Mouse (Mus musculus): ENCODE results near the gene Reg4. TPM values are rescaled to one million over a fixed set of nuclear protein-coding genes. Genes with fewer than 3 reads are reported as not detected.

The Reg4 gene
- polyA plus RNA-seq, 1 experiment from 2014 or later, result not detected

DNA sequence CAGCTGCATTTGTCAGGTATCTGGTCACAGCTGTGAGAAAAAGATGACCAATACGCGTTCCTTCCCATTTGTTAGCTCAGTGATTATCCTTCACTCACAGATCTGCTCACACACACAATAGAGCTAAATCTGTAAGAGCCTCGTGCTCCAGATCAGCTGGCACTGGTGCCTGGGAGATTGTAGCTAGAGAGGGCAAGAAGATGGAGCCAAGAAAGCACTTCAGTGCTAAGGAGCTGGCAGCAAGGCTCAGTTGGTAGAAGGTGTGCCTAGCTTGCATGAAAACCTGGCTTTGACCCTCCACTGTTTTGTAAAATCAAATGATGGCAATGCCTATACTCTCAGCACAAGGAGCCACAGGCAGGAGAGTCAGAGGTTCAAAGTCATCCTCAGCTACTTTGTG, 5.8 kb downstream of the Reg4 start:
- Histone ChIP-seq H3K9me3 (ENCODE audit: control insufficient read depth, low read length) (no peaks in the 10 kb centered on the region), H3K27ac (no peak overlapping the region), H3K36me3 (replicated peaks; ENCODE audit: control insufficient read depth, insufficient read depth) (no peaks in the 10 kb centered on the region), H3K4me3 (replicated peaks; ENCODE audit: low read length) (no peak overlapping the region), H3K27me3 (ENCODE audit: control insufficient read depth, insufficient read depth, low read length) (no peaks in the 10 kb centered on the region), H3K4me1 (replicated peaks; ENCODE audit: control insufficient read depth, insufficient read depth, low read length) (no peaks in the 10 kb centered on the region), H3K9ac (no peak overlapping the region), H3K4me2 (replicated peaks) (no peak overlapping the region)
- WGBS, result 74% methylated on average over 3 of the region's 3 CpGs
- ATAC-seq (ENCODE audit: low FRiP score) (no peak), DNase-seq (ENCODE audit: low spot score) (no peak)

DNA sequence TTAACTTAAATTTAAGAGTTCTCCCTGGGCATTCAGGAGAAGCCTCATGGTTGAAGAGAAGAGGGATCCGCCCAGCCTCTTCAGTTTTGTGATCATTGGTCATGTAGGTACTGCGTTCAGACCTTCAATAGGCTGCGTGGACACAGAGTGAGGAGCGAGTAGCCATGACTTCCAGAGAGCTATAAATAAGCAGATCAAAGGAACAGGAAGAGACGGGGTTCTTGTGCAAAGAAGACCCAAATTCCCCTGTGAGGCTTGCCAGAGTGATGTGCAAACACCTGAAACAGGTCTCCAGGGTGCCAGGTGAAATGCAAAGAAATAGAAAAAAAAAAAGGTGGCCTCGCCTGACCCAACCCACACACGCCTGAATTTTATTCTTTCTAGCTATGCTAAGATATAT, 8.0 kb downstream of the Reg4 start:
- H3K9me3 ChIP-seq (ENCODE audit: control insufficient read depth, low read length), result no peaks in the 10 kb centered on the region
- no peak overlapping the region for H3K4me2 ChIP-seq (replicated peaks)
- H3K4me3 ChIP-seq (replicated peaks; ENCODE audit: low read length), result no peak overlapping the region
- H3K4me1 ChIP-seq (replicated peaks; ENCODE audit: control insufficient read depth, insufficient read depth, low read length), result no peaks in the 10 kb centered on the region
- no peak for DNase-seq (ENCODE audit: low spot score)
- H3K9ac ChIP-seq, result no peak overlapping the region
- 84% methylated on average over 7 of the region's 7 CpGs for WGBS
- H3K27me3 ChIP-seq (ENCODE audit: control insufficient read depth, insufficient read depth, low read length), result no peaks in the 10 kb centered on the region
- no peaks in the 10 kb centered on the region for H3K36me3 ChIP-seq (replicated peaks; ENCODE audit: control insufficient read depth, insufficient read depth)
- H3K27ac ChIP-seq, result no peak overlapping the region
- no peak for ATAC-seq (ENCODE audit: low FRiP score)

DNA sequence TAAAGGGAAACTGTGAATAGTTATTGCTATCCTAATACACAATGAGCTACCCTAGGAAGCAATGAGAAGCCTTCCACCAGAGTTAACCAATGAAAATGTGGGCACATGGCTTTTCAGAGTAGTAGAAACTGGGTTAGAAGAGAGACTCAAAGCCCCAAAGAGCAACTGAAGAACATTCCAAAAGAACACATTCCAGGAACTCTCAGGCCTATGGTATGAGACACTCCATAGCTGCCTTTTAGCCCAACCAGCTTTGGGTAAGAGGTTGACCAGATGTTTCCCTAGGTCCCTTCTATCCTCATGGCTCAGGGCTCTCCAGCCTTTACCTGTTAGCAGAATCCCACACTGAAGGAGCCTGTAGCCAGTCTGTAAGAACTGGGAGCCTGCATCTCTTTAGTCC, 11.5 kb downstream of the Reg4 start:
- Histone ChIP-seq H3K9me3 (ENCODE audit: control insufficient read depth, low read length) (no peaks in the 10 kb centered on the region), H3K9ac (no peak overlapping the region), H3K4me1 (replicated peaks; ENCODE audit: control insufficient read depth, insufficient read depth, low read length) (no peaks in the 10 kb centered on the region), H3K27ac (no peak overlapping the region), H3K27me3 (ENCODE audit: control insufficient read depth, insufficient read depth, low read length) (no peaks in the 10 kb centered on the region), H3K4me3 (replicated peaks; ENCODE audit: low read length) (no peak overlapping the region), H3K4me2 (replicated peaks) (no peak overlapping the region), H3K36me3 (replicated peaks; ENCODE audit: control insufficient read depth, insufficient read depth) (no peaks in the 10 kb centered on the region)
- DNase-seq (ENCODE audit: low spot score) (no peak), ATAC-seq (ENCODE audit: low FRiP score) (no peak)

DNA sequence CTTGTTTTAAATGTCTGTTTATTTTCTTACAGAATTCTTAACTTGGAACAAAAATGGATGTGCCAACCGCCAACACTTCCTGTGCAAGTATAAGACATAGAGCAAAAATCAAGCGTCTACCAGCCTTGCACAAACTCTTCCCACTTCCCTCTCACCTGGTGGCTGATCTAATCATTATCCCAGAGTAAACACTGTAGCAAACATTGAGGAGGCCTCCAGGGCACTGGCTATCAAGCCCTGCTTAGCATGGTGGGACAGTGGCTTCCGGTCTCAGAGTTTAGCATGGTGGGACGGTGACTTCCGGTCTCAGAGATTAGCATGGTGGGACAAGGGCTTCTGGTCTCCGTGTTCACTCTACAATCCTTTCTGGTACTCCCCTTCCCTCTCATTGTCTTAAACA, 14.3 kb downstream of the Reg4 start:
- no peak overlapping the region for H3K9ac ChIP-seq
- H3K4me3 ChIP-seq (replicated peaks; ENCODE audit: low read length), result no peak overlapping the region
- no peak for ATAC-seq (ENCODE audit: low FRiP score)
- H3K4me2 ChIP-seq (replicated peaks), result no peak overlapping the region
- H3K9me3 ChIP-seq (ENCODE audit: control insufficient read depth, low read length), result no peaks in the 10 kb centered on the region
- no peak overlapping the region for H3K27ac ChIP-seq
- H3K36me3 ChIP-seq (replicated peaks; ENCODE audit: control insufficient read depth, insufficient read depth), result no peaks in the 10 kb centered on the region
- 91% methylated on average over 6 of the region's 6 CpGs for WGBS
- DNase-seq (ENCODE audit: low spot score), result no peak
- no peaks in the 10 kb centered on the region for H3K4me1 ChIP-seq (replicated peaks; ENCODE audit: control insufficient read depth, insufficient read depth, low read length)
- H3K27me3 ChIP-seq (ENCODE audit: control insufficient read depth, insufficient read depth, low read length), result no peaks in the 10 kb centered on the region

DNA sequence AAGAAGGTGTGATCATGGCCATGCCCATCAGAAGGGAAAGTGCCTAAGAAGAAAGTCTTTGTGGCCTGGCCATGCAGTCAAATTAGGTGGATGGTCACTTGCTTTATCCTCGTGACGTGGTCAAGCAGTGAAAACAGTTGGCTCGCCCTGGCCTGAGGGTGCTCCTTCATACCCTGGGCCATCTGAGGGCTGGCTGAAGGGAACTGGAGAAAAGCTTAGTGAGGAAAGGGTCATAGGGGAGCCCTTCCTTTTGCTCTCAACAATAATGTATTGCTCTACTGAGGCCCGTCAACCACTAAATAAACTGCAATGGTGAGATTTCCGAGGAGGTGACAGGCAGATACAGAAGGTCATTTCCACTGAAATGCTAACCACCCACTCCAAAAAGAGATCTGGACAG, 15.3 kb downstream of the Reg4 start:
- ATAC-seq (ENCODE audit: low FRiP score), result no peak
- no peak overlapping the region for H3K9ac ChIP-seq
- no peak overlapping the region for H3K4me3 ChIP-seq (replicated peaks; ENCODE audit: low read length)
- H3K27ac ChIP-seq, result no peak overlapping the region
- H3K36me3 ChIP-seq (replicated peaks; ENCODE audit: control insufficient read depth, insufficient read depth), result no peaks in the 10 kb centered on the region
- DNase-seq (ENCODE audit: low spot score), result no peak
- no peaks in the 10 kb centered on the region for H3K27me3 ChIP-seq (ENCODE audit: control insufficient read depth, insufficient read depth, low read length)
- H3K4me1 ChIP-seq (replicated peaks; ENCODE audit: control insufficient read depth, insufficient read depth, low read length), result no peaks in the 10 kb centered on the region
- no peak overlapping the region for H3K4me2 ChIP-seq (replicated peaks)
- H3K9me3 ChIP-seq (ENCODE audit: control insufficient read depth, low read length), result no peaks in the 10 kb centered on the region
- WGBS, result 65% methylated on average over 5 of the region's 5 CpGs

DNA sequence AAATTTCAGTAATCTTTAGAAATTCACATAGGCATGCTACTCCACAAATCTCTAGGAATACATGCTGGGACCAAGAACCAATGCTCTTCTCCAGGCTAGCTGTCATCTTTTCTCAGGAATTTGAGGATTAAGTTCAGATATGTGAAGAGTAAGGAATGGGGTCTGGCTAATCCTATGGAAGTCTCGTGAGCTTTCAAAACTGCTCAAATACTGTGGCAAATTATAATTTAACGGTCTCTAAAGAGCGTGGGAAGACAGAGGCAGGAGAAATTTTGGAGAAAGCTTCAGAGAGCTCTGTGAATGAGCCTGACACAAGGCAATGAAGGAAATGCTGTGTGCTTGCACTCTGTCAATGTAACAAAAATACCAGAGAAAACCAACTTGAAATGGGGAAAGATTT, 16.2 kb downstream of the Reg4 start:
- no peak overlapping the region for H3K4me2 ChIP-seq (replicated peaks)
- DNase-seq (ENCODE audit: low spot score) (no peak), ATAC-seq (ENCODE audit: low FRiP score) (no peak)
- H3K9ac ChIP-seq, result no peak overlapping the region
- H3K36me3 ChIP-seq (replicated peaks; ENCODE audit: control insufficient read depth, insufficient read depth), result no peaks in the 10 kb centered on the region
- no peak overlapping the region for H3K27ac ChIP-seq
- no peaks in the 10 kb centered on the region for H3K9me3 ChIP-seq (ENCODE audit: control insufficient read depth, low read length)
- 46% methylated on average over 3 of the region's 3 CpGs for WGBS
- H3K4me1 ChIP-seq (replicated peaks; ENCODE audit: control insufficient read depth, insufficient read depth, low read length), result no peaks in the 10 kb centered on the region
- H3K4me3 ChIP-seq (replicated peaks; ENCODE audit: low read length), result no peak overlapping the region
- no peaks in the 10 kb centered on the region for H3K27me3 ChIP-seq (ENCODE audit: control insufficient read depth, insufficient read depth, low read length)

DNA sequence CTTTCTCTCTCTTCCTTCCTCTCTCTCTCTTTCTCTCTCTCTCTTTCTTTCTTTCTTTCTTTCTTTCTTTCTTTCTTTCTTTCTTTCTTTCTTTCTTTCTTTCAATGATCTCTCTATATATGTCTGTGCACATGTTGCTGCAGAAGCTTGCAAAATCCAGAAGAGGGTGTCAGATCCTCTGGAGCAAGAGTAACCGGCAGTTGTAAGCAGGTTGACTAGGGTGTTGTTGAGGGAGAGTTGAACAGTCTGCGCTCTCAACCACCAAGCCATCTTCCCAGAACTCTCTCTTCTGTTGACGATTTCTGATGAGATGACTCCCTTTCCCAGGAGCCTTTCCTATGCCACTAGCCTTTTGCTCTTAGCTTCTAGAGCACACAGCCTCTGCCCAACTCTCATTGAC, 20.1 kb downstream of the Reg4 start:
- no peak overlapping the region for H3K27ac ChIP-seq
- no peaks in the 10 kb centered on the region for H3K9me3 ChIP-seq (ENCODE audit: control insufficient read depth, low read length)
- DNase-seq (ENCODE audit: low spot score) (no peak), ATAC-seq (ENCODE audit: low FRiP score) (no peak)
- H3K4me1 ChIP-seq (replicated peaks; ENCODE audit: control insufficient read depth, insufficient read depth, low read length), result 0 out of 2 replicates have a peak, but pooled peaks cover 7% of the 10 kb centered on the region
- H3K4me2 ChIP-seq (replicated peaks), result no peak overlapping the region
- no peak overlapping the region for H3K9ac ChIP-seq
- H3K27me3 ChIP-seq (ENCODE audit: control insufficient read depth, insufficient read depth, low read length), result no peaks in the 10 kb centered on the region
- H3K4me3 ChIP-seq (replicated peaks; ENCODE audit: low read length), result no peak overlapping the region
- WGBS, result 92% methylated on average over 3 of the region's 3 CpGs
- H3K36me3 ChIP-seq (replicated peaks; ENCODE audit: control insufficient read depth, insufficient read depth), result no peaks in the 10 kb centered on the region

DNA sequence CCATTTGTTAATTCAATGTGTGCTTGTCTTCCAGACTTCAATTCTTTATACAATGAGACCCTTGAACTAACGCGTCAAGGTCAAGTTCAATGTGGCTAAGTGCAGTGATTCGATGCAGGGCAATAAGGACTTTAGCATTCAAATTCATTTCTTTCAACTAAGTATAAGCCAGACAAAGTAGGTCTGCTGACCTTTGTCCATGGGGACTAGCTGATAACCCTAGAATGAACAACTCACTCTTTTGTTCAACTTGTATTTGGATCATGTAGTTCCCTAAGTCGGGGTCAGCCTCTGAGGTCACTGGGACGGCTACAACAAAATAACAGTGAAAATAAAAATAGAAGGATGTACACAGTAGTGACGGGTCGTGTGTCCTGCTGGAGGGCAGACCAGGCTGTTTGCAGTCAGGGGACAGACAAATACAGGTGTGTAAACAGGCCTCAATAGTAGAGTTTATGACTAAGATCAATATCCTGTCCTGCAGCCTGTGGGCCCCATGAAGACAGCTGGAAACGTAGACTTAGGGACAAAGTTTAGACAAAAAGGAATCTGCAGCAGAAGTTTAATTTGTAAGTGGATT, 20.6 kb downstream of the Reg4 start:
- Histone ChIP-seq H3K4me1 (replicated peaks; ENCODE audit: control insufficient read depth, insufficient read depth, low read length) (0 out of 2 replicates have a peak, but pooled peaks cover 7% of the 10 kb centered on the region), H3K27ac (no peak overlapping the region), H3K9me3 (ENCODE audit: control insufficient read depth, low read length) (no peaks in the 10 kb centered on the region), H3K4me3 (replicated peaks; ENCODE audit: low read length) (no peak overlapping the region), H3K9ac (no peak overlapping the region), H3K4me2 (replicated peaks) (no peak overlapping the region), H3K27me3 (ENCODE audit: control insufficient read depth, insufficient read depth, low read length) (no peaks in the 10 kb centered on the region), H3K36me3 (replicated peaks; ENCODE audit: control insufficient read depth, insufficient read depth) (no peaks in the 10 kb centered on the region)
- WGBS, result 68% methylated on average over 8 of the region's 8 CpGs
- ATAC-seq (ENCODE audit: low FRiP score) (no peak), DNase-seq (ENCODE audit: low spot score) (no peak)

DNA sequence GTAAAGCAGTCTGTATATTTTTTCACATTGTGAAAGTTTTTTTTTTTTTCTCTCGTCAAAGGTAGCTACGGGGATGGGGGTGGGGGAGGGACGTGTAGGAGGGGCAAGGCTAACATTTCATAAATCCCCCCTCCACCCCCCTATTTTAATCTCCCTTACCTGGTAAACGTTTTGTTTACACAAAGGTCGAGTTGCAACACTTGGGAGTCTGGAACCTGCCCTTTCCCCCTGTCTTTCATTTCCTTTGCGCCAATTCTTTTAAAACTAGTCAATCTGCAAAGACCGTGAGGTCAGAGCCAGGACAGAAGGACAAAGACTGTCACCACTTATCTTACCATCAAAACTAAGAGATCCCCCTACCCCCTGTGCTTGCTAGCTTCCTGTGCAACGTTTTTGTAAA, 23.9 kb downstream of the Reg4 start:
- 15% methylated on average over 8 of the region's 8 CpGs for WGBS
- DNase-seq (ENCODE audit: low spot score) (no peak), ATAC-seq (ENCODE audit: low FRiP score) (no peak)
- H3K9ac ChIP-seq, result no peak overlapping the region
- H3K9me3 ChIP-seq (ENCODE audit: control insufficient read depth, low read length), result no peaks in the 10 kb centered on the region
- H3K4me1 ChIP-seq (replicated peaks; ENCODE audit: control insufficient read depth, insufficient read depth, low read length), result 0 out of 2 replicates have a peak, but pooled peaks cover 7% of the 10 kb centered on the region
- no peaks in the 10 kb centered on the region for H3K27me3 ChIP-seq (ENCODE audit: control insufficient read depth, insufficient read depth, low read length)
- no peaks in the 10 kb centered on the region for H3K36me3 ChIP-seq (replicated peaks; ENCODE audit: control insufficient read depth, insufficient read depth)
- H3K4me2 ChIP-seq (replicated peaks), result no peak overlapping the region; the same call in 1 of the 2 replicates
- H3K4me3 ChIP-seq (replicated peaks; ENCODE audit: low read length), result no peak overlapping the region
- H3K27ac ChIP-seq, result no peak overlapping the region
